Mouse (Mus musculus): ENCODE data around the gene Mcpt9.
"Not testable (repeated sequence)": the region's sequence is repeated elsewhere in the genome, so short reads cannot be mapped to it uniquely, and the experiment has no call there.

- not testable (repeated sequence) for TF ChIP-seq CTCF (IDR thresholded peaks at IDR 0.05; ENCODE audit: borderline replicate concordance, insufficient read depth, low read length); POLR2A (IDR thresholded peaks at IDR 0.05; ENCODE audit: low read depth, low read length)
Measured at GRCm38 (mm10) chr14:56017671-56018070, 12.6 kb downstream of the Mcpt9 start, which contains the start of gene Mcpt1.
